Mouse (Mus musculus) neural tube, embryonic 12.5 days (tissue): ENCODE measurements around the gene Mus81. TPM values are rescaled to one million over a fixed set of nuclear protein-coding genes. Genes with fewer than 3 reads are reported as not detected.

Experiments used
- ATAC-seq: fragments of 200-750 bp; cut with Nextera tagmentation; 2 replicates; pipeline ENCODE4 v1.8.0; 2017; ENCODE audit warnings: low read depth, mild to moderate bottlenecking, moderate TSS enrichment, moderate library complexity; ENCODE audit not compliant: low FRiP score
- H3K27ac ChIP-seq: fragments of 300-500 bp; sonication (generic); 2 replicates; pipeline ENCODE4 v1.5.1; 2016
- H3K27me3 ChIP-seq: fragments of 300-500 bp; sonication (generic); replicated peaks from 2 replicates; pipeline ENCODE4 v1.6.1; 2016; ENCODE audit warnings: mild to moderate bottlenecking
- H3K36me3 ChIP-seq: fragments of 300-500 bp; sonication (generic); 2 replicates; pipeline ENCODE4 v1.6.1; 2016; ENCODE audit warnings: mild to moderate bottlenecking
- H3K4me1 ChIP-seq: fragments of 300-500 bp; sonication (generic); 2 replicates; pipeline ENCODE4 v1.6.1; 2016
- H3K4me2 ChIP-seq: fragments of 300-500 bp; sonication (generic); replicated peaks from 2 replicates; pipeline ENCODE4 v1.6.1; 2016; ENCODE audit warnings: mild to moderate bottlenecking
- H3K4me3 ChIP-seq: fragments of 300-500 bp; sonication (generic); 2 replicates; pipeline ENCODE4 v1.5.1; 2016
- H3K9ac ChIP-seq: fragments of 300-500 bp; sonication (generic); 2 replicates; pipeline ENCODE4 v1.6.1; 2016; ENCODE audit warnings: mild to moderate bottlenecking
- H3K9me3 ChIP-seq: fragments of 300-500 bp; sonication (generic); 2 replicates; pipeline ENCODE4 v1.6.1; 2016; ENCODE audit warnings: mild to moderate bottlenecking
- WGBS: fragments of 180-500 bp; shearing (Covaris S2); methylation state at CpG from one replicate; pipeline ENCODE4 v1.1.7; 2016; 5-methylcytosine and 5-hydroxymethylcytosine counted together
- polyA plus RNA-seq: library from polyadenylated mRNA; unstranded; fragments of >200 nt; fragmentation: Nextera tagmentation; extraction: Ambion mirVana; gene quantifications from 2 replicates; pipeline ENCODE4 v1.2.1, GENCODE M21; 2016

The Mus81 gene
- polyA plus RNA-seq: 44.6 and 47.9 TPM in 2 replicates

DNA sequence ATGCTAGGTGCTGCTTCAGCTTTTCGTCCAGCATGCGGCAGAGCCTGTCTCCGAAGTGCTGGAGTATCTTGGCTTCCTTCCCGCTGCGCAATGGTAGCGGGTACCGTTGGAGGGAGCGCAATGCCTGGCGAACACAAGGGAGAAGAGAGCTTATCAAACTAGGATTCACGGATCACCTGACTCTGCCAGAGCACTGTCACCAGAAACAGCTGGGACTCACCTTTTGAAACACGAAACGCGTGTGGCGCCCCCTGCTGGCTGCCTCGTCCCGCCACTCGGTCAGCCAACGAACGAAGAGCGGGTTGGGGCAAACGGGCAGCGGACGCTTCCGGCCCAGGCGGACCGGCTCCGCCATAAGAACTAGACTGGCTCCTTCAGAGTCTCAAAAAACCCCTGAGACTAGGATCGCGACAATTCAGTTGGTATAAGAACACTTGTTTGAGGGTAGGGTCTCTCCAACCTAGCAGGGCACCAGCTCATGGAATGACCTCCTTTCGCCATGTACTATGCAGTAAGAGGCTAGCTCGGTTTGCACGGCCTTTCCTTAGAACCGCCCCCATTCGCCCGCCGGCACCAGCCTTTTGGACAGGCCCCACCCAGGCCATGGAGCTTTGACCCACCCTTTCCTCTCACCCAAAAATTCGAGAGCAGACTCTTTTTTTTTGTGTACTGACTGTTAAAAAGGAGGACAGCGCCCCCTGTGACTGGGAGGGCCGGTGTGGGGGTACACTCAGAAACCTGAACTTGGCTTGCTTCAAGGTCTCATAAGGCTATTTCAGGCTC is at the start of gene Mus81:
Gene Mus81, minus strand, starts transcription at position 635 of the 783 bp plus-strand sequence.
- peaks cover 25% of the 10 kb centered on the region for H3K4me1 ChIP-seq
- peaks cover 43% of the 10 kb centered on the region for H3K36me3 ChIP-seq
- H3K9me3 ChIP-seq: no peaks in the 10 kb centered on the region
- peak within 1 kb of the TSS; percentile 62 for H3K9ac ChIP-seq
- peak within 1 kb of the TSS; percentile 97 for H3K27ac ChIP-seq
- H3K4me3 ChIP-seq: peak within 1 kb of the TSS; percentile 41
- no peaks in the 10 kb centered on the region for H3K27me3 ChIP-seq
- WGBS: 1% methylated on average over 39 of the region's 39 CpGs
- H3K4me2 ChIP-seq: peak within 1 kb of the TSS; percentile 69
- ATAC-seq: peak; percentile 46

DNA sequence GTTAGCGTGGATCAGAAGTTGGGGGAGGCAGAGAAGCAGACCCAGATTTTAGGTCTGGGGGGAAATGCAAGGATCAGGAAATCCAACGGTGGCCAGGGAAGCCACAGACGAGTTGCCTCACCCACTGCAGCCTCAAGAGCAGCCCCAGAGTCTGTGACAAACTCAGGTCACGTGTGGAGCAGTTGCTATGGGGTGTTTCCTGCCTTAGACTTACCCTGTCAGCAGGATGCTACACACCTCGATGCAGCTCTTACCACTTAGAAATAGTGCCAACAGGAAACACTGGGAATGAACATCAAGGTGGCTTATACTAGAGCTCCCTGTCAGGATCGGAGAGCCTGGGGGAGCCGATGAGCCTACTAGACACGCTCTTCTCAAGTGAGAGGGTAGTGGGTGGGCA is 44.3 kb upstream of the Mus81 start:
- Histone ChIP-seq H3K4me1 (0 out of 2 replicates have a peak, but pooled peaks cover 4% of the 10 kb centered on the region), H3K36me3 (no peaks in the 10 kb centered on the region), H3K27me3 (peaks cover 11% of the 10 kb centered on the region; the same call in 1 of the 2 replicates), H3K9ac (no peak overlapping the region), H3K9me3 (no peaks in the 10 kb centered on the region), H3K27ac (no peak overlapping the region), H3K4me3 (no peak overlapping the region), H3K4me2 (no peak overlapping the region)
- ATAC-seq: no peak
- WGBS: 76% methylated on average over 8 of the region's 8 CpGs

DNA sequence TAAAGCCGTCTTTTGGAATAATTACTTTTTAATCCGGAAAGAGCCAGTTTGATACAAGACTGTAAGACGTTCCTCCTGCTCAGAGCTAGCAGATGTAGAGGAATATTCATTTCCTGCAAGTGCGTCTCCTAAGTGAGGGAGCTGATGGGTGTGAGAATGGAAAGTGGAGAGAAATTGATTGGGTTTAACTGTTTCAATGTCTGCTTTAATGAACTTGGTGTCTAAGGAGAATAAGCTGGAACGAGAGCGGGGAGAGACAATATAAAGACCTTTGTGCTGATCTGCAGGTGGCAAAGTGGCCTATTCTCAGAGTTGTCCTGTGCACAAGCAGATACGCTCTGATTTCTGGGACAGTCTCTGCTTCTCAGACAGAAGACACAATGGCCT is 41.9 kb upstream of the Mus81 start:
- H3K27me3 ChIP-seq: peaks cover 8% of the 10 kb centered on the region; the same call in 1 of the 2 replicates
- no peak overlapping the region for H3K27ac ChIP-seq
- 37% methylated on average over 7 of the region's 7 CpGs for WGBS
- H3K36me3 ChIP-seq: no peaks in the 10 kb centered on the region
- H3K4me3 ChIP-seq: no peak overlapping the region
- no peak overlapping the region for H3K9ac ChIP-seq
- no peak for ATAC-seq
- 0 out of 2 replicates have a peak overlapping the region, but pooled peaks have one; percentile 2 for H3K4me2 ChIP-seq
- H3K4me1 ChIP-seq: 0 out of 2 replicates have a peak, but pooled peaks cover 4% of the 10 kb centered on the region
- H3K9me3 ChIP-seq: no peaks in the 10 kb centered on the region

DNA sequence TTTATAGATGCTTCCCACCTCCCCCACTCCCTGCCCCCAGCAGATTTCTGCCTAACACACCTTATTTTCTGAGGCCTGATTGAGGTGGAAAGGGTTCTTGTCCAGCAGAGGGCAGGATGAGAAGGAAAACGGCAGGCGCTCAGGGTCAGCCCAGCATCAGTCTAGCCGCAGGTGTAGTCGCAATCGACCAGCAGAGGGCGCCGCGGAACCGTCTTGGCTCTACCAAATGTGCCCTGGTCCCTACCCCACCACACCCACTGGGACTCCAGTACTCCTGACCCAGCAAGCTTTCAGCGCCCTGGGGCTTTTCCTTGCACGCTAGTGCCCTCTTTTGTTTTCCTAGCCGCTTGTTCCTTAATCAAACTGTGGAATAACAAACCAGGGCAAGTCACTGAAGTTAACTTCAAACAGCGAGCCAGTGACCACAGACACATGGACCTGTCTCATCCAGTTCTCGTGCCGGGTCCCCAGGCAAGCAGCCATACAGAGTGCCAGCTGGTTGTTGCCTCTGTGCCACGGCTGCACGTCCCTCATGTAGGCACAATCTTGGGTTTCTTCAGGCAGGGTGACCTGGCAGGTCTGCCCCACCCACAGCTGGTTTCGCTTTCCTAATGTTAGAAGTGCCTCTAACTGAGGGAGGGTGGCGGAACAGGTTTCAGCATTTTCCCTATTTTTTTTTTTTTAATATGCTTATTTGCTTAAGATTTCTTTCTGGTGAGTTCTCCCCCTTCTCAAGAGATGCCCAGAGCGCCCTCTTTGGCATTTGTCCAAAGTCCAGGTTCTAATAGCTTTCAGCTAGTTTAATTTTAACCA is 41.3 kb upstream of the Mus81 start:
- no peak overlapping the region for H3K27ac ChIP-seq

DNA sequence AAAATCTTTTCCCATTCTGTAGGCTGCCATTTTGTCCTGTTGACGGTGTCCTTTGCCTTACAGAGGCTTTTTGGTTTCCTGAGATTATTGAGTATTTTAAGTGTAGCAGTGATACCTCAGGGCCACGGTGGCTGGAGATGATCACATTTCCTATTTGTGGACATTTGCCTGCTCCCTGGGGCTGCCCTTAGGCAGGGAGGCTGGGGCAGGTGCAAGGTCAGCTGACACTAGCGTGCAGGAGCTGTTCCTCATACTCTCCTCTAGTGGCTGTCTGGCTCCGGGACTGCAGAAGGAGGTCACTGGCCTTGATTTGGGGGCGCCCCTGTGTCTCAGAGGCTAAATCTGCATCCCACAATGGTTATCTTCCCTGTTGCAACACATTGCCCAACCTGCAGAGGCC is 37.0 kb upstream of the Mus81 start:
- ATAC-seq: no peak
- Histone ChIP-seq H3K9me3 (no peaks in the 10 kb centered on the region), H3K27me3 (no peaks in the 10 kb centered on the region), H3K4me3 (no peak overlapping the region), H3K4me2 (no peak overlapping the region), H3K36me3 (no peaks in the 10 kb centered on the region), H3K27ac (no peak overlapping the region), H3K9ac (no peak overlapping the region), H3K4me1 (0 out of 2 replicates have a peak, but pooled peaks cover 4% of the 10 kb centered on the region)
- WGBS: 75% methylated on average over 5 of the region's 5 CpGs

More for the DNA sequence above, 41.3 kb upstream of the Mus81 start:
- Histone ChIP-seq H3K4me3 (no peak overlapping the region), H3K36me3 (no peaks in the 10 kb centered on the region), H3K4me1 (0 out of 2 replicates have a peak, but pooled peaks cover 4% of the 10 kb centered on the region), H3K9me3 (no peaks in the 10 kb centered on the region), H3K27me3 (peaks cover 8% of the 10 kb centered on the region; the same call in 1 of the 2 replicates), H3K9ac (no peak overlapping the region), H3K4me2 (peak overlapping the region; percentile 30)
- 15% methylated on average over 20 of the region's 20 CpGs for WGBS
- peak; percentile 85 for ATAC-seq

DNA sequence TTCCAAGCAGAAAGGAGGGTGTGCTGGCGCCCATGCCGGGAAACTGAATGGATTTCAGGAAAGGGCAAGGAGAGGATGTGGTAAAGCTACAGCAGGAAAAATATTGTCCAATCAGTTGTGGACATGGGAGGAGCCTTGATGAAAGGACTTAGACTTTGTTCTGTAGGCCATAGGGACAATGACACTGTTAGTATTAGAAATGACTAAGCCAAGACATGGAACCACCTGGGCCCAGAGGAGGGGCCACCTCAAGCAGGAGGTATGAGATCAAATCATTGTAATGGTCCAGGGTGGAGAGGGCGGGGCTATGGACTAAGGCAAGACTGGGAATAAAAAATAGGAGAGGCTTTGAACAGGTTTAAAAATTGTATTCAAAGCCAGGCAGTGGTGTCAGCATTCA is 30.5 kb upstream of the Mus81 start:
- ATAC-seq: no peak
- Histone ChIP-seq H3K36me3 (no peaks in the 10 kb centered on the region), H3K9ac (no peak overlapping the region), H3K27me3 (no peaks in the 10 kb centered on the region), H3K27ac (no peak overlapping the region), H3K9me3 (no peaks in the 10 kb centered on the region), H3K4me3 (no peak overlapping the region), H3K4me1 (no peaks in the 10 kb centered on the region), H3K4me2 (no peak overlapping the region)
- WGBS: 90% methylated on average over 3 of the region's 3 CpGs

DNA sequence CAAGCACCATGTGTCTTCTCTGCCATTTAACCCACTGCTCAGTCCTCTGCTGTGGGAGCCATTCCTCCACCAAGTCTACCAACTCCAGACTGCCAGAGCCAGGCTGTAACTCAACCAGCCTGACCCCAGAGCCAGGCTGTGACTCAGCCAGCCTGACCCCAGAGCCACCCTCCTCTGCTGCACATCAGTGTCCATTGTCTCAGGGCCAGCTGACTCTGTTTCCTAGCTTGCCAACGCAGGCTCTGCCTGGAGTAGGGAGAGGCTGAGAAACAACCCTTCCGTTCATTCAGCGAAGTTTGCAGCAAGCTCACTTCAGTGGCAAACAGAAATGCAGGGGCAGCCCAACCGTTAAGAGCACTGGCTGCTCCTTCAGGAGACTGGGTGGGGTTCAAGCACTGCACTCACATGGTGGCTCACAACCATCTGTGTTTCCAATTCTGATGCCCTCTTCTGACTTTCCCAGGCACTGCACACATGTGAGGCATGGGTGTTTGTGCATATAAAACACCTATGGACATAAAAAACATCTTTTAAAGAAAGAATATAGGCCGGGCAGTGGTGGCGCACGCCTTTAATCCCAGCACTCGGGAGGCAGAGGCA is 28.8 kb upstream of the Mus81 start:
- no peak for ATAC-seq
- 77% methylated on average over 8 of the region's 8 CpGs for WGBS
- Histone ChIP-seq H3K4me1 (no peaks in the 10 kb centered on the region; the same call in 1 of the 2 replicates), H3K4me2 (no peak overlapping the region), H3K9me3 (no peaks in the 10 kb centered on the region), H3K36me3 (no peaks in the 10 kb centered on the region), H3K4me3 (no peak overlapping the region), H3K27ac (no peak overlapping the region), H3K27me3 (no peaks in the 10 kb centered on the region), H3K9ac (no peak overlapping the region)

DNA sequence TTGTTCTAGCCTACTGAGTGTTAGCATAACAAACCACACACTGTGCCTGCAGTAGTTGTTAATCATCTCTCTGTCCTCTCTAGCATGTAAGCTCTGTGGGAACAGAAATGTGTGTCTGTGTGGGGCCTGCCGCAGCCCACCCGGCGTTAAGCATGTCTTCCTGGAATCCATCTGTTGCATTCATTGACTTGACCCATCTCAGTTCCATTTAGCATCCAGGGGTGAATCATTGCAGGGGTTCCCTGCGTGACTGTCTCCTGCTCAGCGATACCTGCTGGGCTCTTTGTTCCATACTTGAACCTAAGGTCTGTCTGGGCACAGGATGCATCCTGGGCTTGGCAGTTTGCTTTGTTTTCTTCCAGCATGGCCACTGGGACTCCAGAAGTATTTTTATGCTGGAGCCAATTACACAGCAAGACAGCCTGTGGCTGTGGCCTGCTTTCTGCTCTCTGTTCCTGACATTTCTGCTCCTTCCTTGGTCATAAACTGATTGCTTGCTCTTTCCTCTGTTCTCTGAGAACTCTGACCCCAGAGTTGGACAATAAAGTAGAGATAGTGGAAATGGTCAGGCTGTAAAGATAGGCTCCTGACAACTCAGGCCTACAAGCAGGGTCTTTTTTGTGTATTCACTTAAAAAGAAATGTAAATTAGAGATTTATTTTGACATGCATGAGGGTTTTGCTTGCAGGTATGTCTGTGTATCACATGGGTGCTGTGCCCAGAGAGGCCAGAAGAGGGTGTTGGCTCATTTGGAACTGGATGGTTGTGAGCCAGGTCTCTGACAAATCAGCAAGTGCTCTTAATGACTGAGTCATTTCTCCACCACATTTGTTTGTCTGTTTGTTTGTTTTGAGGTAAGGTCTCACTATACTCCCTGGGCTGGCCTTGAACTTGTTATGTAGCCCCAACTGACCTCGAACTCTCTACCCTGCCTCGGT is 27.9 kb upstream of the Mus81 start:
- H3K27ac ChIP-seq: no peak overlapping the region
- H3K4me1 ChIP-seq: peaks cover 2% of the 10 kb centered on the region; the same call in 1 of the 2 replicates
- no peaks in the 10 kb centered on the region for H3K27me3 ChIP-seq
- 69% methylated on average over 7 of the region's 7 CpGs for WGBS
- ATAC-seq: no peak
- no peak overlapping the region for H3K4me2 ChIP-seq
- no peaks in the 10 kb centered on the region for H3K36me3 ChIP-seq
- H3K9ac ChIP-seq: no peak overlapping the region
- H3K9me3 ChIP-seq: no peaks in the 10 kb centered on the region
- no peak overlapping the region for H3K4me3 ChIP-seq

DNA sequence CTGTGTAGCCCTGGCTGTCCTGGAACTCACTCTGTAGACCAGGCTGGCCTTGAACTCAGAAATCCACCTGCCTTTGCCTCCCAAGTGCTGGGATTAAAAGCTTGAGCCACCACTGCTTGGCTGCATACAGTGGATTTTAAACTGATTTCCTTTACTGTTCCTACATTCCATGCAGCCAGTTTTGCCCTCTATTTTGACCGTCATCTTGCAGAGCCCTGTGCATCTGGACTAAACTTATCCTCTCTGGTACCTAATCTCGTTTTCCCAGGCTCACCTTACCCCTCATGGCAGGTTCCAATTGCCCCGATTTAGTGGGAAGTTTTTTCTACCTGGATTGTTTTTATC is 24.8 kb upstream of the Mus81 start:
- 88% methylated on average over 3 of the region's 3 CpGs for WGBS
- Histone ChIP-seq H3K27me3 (no peaks in the 10 kb centered on the region), H3K27ac (no peak overlapping the region), H3K4me3 (no peak overlapping the region), H3K9ac (no peak overlapping the region), H3K4me2 (no peak overlapping the region), H3K4me1 (peaks cover 13% of the 10 kb centered on the region; the same call in 1 of the 2 replicates), H3K36me3 (no peaks in the 10 kb centered on the region), H3K9me3 (no peaks in the 10 kb centered on the region)
- ATAC-seq: no peak

DNA sequence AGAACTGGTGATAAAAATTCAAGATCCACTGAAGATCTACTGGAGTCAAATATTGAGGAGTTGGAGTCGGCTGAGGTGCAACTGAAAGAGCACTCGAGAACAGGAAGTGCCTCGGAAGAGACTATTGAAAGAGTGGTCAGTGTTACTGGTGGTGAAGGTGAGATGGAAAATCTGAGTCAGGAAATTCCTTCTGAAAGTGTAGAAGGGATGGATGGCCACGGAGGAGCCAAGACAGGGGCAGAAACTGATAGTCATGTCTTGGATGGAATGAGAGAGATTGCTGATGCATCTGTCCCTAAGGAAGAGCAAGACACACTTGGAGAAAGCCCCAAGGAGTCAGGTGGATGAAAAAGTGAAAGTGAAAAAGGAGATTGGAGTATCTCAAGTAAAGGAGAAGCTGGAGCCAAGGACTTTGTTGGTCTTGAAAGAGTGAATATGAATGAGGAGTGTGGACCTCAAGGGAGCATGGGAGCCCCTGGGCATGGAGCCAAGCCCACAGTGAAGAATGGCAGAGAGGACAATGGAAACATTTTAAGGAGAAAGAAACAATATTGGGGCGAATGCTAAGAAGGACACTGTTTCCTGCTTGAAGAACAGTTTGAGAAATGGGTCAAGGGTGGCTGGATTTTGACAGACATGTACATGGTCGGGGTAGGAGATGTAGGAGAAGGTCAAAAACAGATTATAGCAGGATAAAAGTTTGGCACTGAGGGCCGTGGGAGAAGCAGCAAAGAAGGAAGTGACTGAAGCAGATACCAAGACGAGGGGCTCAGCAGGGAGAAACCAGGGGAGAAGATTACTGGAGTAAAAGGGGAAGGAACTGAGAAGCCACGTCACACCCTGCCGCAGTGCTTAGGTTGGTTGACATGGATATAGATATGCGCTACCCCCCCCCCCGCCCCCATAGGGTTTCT is 24.1 kb upstream of the Mus81 start:
- ATAC-seq: no peak
- Histone ChIP-seq H3K4me3 (no peak overlapping the region), H3K27ac (no peak overlapping the region), H3K4me1 (peaks cover 13% of the 10 kb centered on the region; the same call in 1 of the 2 replicates), H3K9ac (no peak overlapping the region), H3K27me3 (no peaks in the 10 kb centered on the region), H3K4me2 (no peak overlapping the region), H3K36me3 (no peaks in the 10 kb centered on the region), H3K9me3 (no peaks in the 10 kb centered on the region)
- 83% methylated on average over 12 of the region's 12 CpGs for WGBS
